Mouse (Mus musculus) lung, postnatal 0 days (tissue): ENCODE measurements around the gene Tada2b. TPM values are rescaled to one million over a fixed set of nuclear protein-coding genes. Genes with fewer than 3 reads are reported as not detected.

ENCODE experiments used
- ATAC-seq: fragments of 200-750 bp; cut with Nextera tagmentation; 2 replicates; pipeline ENCODE4 v1.8.0; 2017; ENCODE audit warnings: moderate library complexity
- DNase-seq: peaks from one replicate; pipeline ENCODE4 v3.0.0-alpha.2; 2016; ENCODE audit warnings: low spot score
- H3K27ac ChIP-seq: fragments of 300-500 bp; sonication (generic); 2 replicates; pipeline ENCODE4 v1.5.1; 2014; ENCODE audit warnings: antibody characterized with exemption, mild to moderate bottlenecking, low read length, mixed read lengths
- H3K27me3 ChIP-seq: fragments of 300-500 bp; sonication (generic); replicated peaks from 2 replicates; pipeline ENCODE4 v1.6.1; 2014; ENCODE audit warnings: low read length, mixed read lengths; ENCODE audit not compliant: insufficient read depth
- H3K36me3 ChIP-seq: fragments of 300-500 bp; sonication (generic); 2 replicates; pipeline ENCODE4 v1.6.1; 2014; ENCODE audit warnings: low read length, mixed read lengths; ENCODE audit not compliant: insufficient read depth
- H3K4me1 ChIP-seq: fragments of 300-500 bp; sonication (generic); 2 replicates; pipeline ENCODE4 v1.6.1; 2014; ENCODE audit warnings: antibody characterized with exemption, low read depth, low read length, mixed read lengths; ENCODE audit not compliant: insufficient read depth
- H3K4me2 ChIP-seq: fragments of 300-500 bp; sonication (generic); replicated peaks from 2 replicates; pipeline ENCODE4 v1.6.1; 2014; ENCODE audit warnings: low read depth, mild to moderate bottlenecking, low read length, moderate library complexity, mixed read lengths
- H3K4me3 ChIP-seq: fragments of 300-500 bp; sonication (generic); 2 replicates; pipeline ENCODE4 v1.5.1; 2014; ENCODE audit warnings: low read depth, low read length
- H3K9ac ChIP-seq: fragments of 300-500 bp; sonication (generic); replicated peaks from 2 replicates; pipeline ENCODE4 v1.6.1; 2014; ENCODE audit warnings: low read depth, mild to moderate bottlenecking
- H3K9me3 ChIP-seq: fragments of 300-500 bp; sonication (generic); 2 replicates; pipeline ENCODE4 v1.6.1; 2016; ENCODE audit warnings: low read length, mixed read lengths
- CTCF ChIP-seq: IDR thresholded peaks from 2 replicates; pipeline ENCODE4 v1.5.1; 2016; ENCODE audit warnings: antibody characterized with exemption, mild to moderate bottlenecking
- EP300 ChIP-seq: IDR thresholded peaks from 2 replicates; pipeline ENCODE4 v1.6.1; 2016; ENCODE audit warnings: antibody characterized with exemption, mild to moderate bottlenecking, control low read depth
- WGBS: fragments of 180-500 bp; shearing (Covaris S2); extraction: QIAGEN DNeasy Blood & Tissue Kit; methylation state at CpG from one replicate; pipeline ENCODE4 v1.1.7; 2014; 5-methylcytosine and 5-hydroxymethylcytosine counted together
- polyA plus RNA-seq: library from polyadenylated mRNA; unstranded; fragments of >200 nt; fragmentation: Nextera tagmentation; extraction: Ambion mirVana; gene quantifications from 2 replicates; pipeline ENCODE4 v1.2.1, GENCODE M21; 2015

Tada2b gene
- polyA plus RNA-seq, 1 experiment from 2014 or later, result 1.9 TPM

DNA sequence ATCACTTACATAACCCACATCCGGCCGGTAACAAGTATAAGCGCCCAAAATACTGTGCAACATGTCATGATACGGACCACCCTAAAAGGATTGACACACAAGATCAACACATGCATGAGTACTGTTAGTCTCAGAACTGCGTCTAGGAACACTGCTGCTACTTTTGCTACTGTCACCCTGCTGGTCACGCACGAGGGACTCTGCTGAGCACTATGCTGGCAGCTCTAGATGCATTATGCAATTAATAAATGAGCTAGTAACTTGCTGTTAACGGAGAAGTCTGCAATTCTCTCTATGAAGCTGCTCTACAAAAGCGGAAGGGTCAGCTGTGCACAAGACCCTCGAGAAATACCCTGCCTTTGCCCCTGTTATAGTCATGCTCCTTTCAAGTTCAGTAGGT, 24.3 kb upstream of the Tada2b start:
- Histone ChIP-seq H3K36me3 (peaks cover 10% of the 10 kb centered on the region; the same call in 1 of the 2 replicates), H3K27ac (no peak overlapping the region), H3K9ac (no peak overlapping the region), H3K27me3 (no peaks in the 10 kb centered on the region), H3K4me3 (no peak overlapping the region), H3K4me1 (no peaks in the 10 kb centered on the region), H3K4me2 (no peak overlapping the region), H3K9me3 (no peaks in the 10 kb centered on the region)
- ATAC-seq (no peak), DNase-seq (no peak)
- 91% methylated on average over 10 of the region's 10 CpGs for WGBS
- TF ChIP-seq EP300, result no peak
- TF ChIP-seq CTCF, result no peak

DNA sequence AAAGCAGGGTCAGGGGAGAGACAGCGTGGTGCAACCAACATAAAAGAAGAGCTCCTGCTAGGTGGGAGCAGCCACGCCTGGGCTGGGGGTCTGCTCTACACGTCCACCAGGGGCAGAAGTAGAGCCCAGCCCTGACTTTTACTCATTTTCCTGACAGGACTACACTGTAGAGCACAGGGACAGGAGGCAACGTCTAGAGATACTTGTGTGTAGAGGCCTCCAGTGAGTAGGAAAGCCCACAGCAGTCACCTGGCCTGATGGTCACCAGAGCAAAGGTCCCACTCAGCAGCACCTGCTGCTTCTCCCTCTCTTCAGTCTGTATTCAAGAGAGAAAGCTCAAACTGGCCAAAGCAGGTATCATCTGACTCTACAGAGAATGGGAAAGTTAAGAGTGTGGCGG, 21.6 kb upstream of the Tada2b start:
- no peak overlapping the region for H3K4me3 ChIP-seq
- WGBS, result 83% methylated on average over 5 of the region's 5 CpGs
- no peaks in the 10 kb centered on the region for H3K4me1 ChIP-seq
- H3K4me2 ChIP-seq, result no peak overlapping the region
- no peak for DNase-seq
- H3K9ac ChIP-seq, result no peak overlapping the region
- no peaks in the 10 kb centered on the region for H3K27me3 ChIP-seq
- H3K9me3 ChIP-seq, result no peaks in the 10 kb centered on the region
- ATAC-seq, result no peak
- no peak overlapping the region for H3K27ac ChIP-seq
- TF ChIP-seq EP300 (no peak), CTCF (no peak)
- H3K36me3 ChIP-seq, result peaks cover 7% of the 10 kb centered on the region; the same call in 1 of the 2 replicates

DNA sequence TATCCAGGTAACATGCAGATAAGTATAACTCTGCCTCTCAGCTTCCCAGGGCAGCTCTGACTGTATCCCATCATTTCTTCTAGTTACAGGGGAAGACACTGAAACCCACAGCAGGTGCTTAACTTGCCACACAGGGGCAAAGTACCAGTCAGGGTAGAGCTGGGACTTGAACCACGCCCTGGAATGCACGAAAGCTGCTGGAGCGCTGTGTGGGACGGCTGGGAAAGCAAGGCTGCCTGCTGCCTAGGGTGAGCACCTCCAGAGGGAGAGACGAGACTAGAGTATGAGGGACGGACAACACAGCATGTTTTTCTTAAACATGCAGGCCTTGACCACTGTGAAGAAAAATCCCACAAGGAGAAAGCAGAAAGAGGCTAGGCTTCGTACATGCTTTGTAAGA, 21.1 kb upstream of the Tada2b start:
- H3K36me3 ChIP-seq, result peaks cover 7% of the 10 kb centered on the region; the same call in 1 of the 2 replicates
- ATAC-seq, result no peak
- 83% methylated on average over 7 of the region's 7 CpGs for WGBS

DNA sequence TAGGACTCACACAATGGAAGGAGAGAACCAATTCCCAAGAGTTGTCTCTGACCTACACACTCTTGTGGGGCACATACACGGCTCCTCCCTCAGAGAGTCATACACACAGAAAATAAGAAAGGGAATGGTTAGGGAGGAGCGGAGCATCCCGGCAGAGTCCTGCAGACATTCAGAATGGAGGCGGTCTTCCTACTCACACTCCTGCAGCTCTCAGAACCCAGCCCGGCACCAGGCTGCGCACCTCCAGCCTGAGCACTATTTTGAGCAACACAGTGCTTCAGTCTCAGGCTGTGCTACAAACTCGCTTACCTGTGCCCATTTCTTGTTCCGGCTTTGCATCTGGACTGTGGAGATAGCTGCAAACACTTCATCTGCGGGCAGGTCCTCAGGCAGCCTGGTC, 10.6 kb upstream of the Tada2b start:
- H3K27me3 ChIP-seq, result no peaks in the 10 kb centered on the region
- H3K4me2 ChIP-seq, result no peak overlapping the region
- H3K9me3 ChIP-seq, result no peaks in the 10 kb centered on the region
- ATAC-seq (no peak), DNase-seq (no peak)
- peaks cover 23% of the 10 kb centered on the region; the same call in 1 of the 2 replicates for H3K36me3 ChIP-seq
- no peak overlapping the region for H3K9ac ChIP-seq
- no peak overlapping the region for H3K27ac ChIP-seq
- no peak overlapping the region for H3K4me3 ChIP-seq
- TF ChIP-seq CTCF (no peak), EP300 (no peak)
- H3K4me1 ChIP-seq, result no peaks in the 10 kb centered on the region
- WGBS, result 95% methylated on average over 9 of the region's 9 CpGs

More for the DNA sequence above, 21.1 kb upstream of the Tada2b start:
- Histone ChIP-seq H3K4me2 (no peak overlapping the region), H3K4me1 (no peaks in the 10 kb centered on the region), H3K4me3 (no peak overlapping the region), H3K9ac (no peak overlapping the region), H3K27ac (no peak overlapping the region), H3K9me3 (no peaks in the 10 kb centered on the region), H3K27me3 (no peaks in the 10 kb centered on the region)
- no peak for DNase-seq
- TF ChIP-seq EP300 (no peak), CTCF (no peak)

DNA sequence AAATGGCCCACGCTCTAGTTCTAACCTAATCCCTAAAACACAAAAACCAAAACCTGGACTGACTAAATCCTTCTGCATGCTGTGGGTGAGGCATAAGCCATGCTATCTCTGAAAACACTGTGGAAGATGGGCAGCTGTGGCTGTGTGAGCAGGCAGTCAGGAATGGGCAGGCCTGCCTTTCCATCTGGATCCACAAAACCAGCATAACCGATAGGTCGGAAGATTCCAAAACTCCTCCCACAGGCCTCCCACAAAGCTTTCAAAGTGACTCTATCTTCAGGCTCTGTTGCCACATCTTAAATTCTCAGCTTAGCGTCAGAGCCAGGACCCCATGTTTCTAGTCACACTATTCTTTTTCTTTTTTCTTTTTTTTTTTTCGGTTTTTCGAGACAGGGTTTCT, 9.8 kb upstream of the Tada2b start:
- Histone ChIP-seq H3K27me3 (no peaks in the 10 kb centered on the region), H3K36me3 (peaks cover 23% of the 10 kb centered on the region; the same call in 1 of the 2 replicates), H3K4me2 (no peak overlapping the region), H3K9ac (no peak overlapping the region), H3K9me3 (no peaks in the 10 kb centered on the region), H3K4me3 (no peak overlapping the region), H3K27ac (no peak overlapping the region), H3K4me1 (no peaks in the 10 kb centered on the region)
- no peak for DNase-seq
- no peak for TF ChIP-seq EP300
- TF ChIP-seq CTCF, result no peak
- 84% methylated on average over 6 of the region's 6 CpGs for WGBS
- ATAC-seq, result no peak

DNA sequence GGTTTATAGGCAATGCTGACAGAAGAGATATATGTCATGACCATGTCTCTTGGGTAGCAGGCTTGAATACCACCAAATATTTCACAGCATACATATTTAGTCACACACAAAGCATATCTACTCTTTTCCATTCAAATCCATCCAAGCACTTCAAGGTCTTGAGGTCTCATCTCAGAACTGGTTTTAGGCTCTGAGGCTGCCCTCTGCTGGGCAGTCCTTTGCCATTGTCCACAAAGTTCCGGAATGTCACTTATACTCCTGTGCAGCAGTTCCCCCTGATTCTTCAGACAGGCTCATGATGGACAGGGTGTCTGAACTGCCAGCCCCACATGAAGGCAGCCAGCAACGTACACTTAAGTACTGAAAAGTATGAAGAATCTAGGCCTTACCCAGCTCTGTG, 5.1 kb upstream of the Tada2b start:
- ATAC-seq, result no peak
- Histone ChIP-seq H3K4me3 (no peak overlapping the region), H3K4me1 (peaks cover 7% of the 10 kb centered on the region; the same call in 1 of the 2 replicates), H3K4me2 (no peak overlapping the region), H3K36me3 (peaks cover 10% of the 10 kb centered on the region; the same call in 1 of the 2 replicates), H3K9ac (no peak overlapping the region), H3K9me3 (no peaks in the 10 kb centered on the region), H3K27me3 (peaks cover 7% of the 10 kb centered on the region; the same call in 1 of the 2 replicates), H3K27ac (no peak overlapping the region)
- WGBS, result 48% methylated on average over 2 of the region's 2 CpGs
- peak; percentile 63 for DNase-seq
- TF ChIP-seq EP300 (no peak), CTCF (peak; percentile 77)

DNA sequence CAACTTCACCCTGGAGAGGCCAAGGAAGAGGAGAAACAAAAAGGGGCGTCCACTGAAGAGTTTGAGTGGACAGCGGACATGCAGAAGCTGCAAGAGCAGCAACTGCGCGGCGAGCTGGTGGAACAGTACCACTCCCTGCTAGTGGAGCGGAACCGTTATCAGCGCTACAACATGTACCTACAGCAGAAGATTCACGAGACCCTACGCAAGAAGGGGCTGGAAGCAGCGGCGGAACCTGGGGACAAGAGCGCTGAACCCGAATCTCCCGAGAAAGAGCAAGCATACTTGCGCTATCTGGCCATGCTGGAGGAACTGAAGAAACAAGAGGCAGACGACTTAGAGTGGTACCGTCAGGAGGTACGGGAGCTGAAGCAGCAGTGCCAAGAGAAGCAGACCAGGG, 1.2 kb upstream of the Tada2b start:
- no peak for TF ChIP-seq CTCF
- TF ChIP-seq EP300, result no peak
- Histone ChIP-seq H3K4me3 (peak overlapping the region; percentile 48), H3K9ac (no peak overlapping the region), H3K36me3 (no peaks in the 10 kb centered on the region), H3K4me2 (peak overlapping the region; percentile 97), H3K27me3 (peaks cover 7% of the 10 kb centered on the region; the same call in 1 of the 2 replicates), H3K9me3 (no peaks in the 10 kb centered on the region), H3K4me1 (peaks cover 27% of the 10 kb centered on the region; the same call in 1 of the 2 replicates), H3K27ac (no peak overlapping the region)
- 29% methylated on average over 19 of the region's 19 CpGs for WGBS
- DNase-seq (no peak), ATAC-seq (no peak)
